Mouse (Mus musculus): Measurements from ENCODE around the gene Sik3. TPM values are rescaled to one million over a fixed set of nuclear protein-coding genes. Genes with fewer than 3 reads are reported as not detected.

The Sik3 gene
- polyA plus RNA-seq, 1 experiment: 16.1 TPM

DNA sequence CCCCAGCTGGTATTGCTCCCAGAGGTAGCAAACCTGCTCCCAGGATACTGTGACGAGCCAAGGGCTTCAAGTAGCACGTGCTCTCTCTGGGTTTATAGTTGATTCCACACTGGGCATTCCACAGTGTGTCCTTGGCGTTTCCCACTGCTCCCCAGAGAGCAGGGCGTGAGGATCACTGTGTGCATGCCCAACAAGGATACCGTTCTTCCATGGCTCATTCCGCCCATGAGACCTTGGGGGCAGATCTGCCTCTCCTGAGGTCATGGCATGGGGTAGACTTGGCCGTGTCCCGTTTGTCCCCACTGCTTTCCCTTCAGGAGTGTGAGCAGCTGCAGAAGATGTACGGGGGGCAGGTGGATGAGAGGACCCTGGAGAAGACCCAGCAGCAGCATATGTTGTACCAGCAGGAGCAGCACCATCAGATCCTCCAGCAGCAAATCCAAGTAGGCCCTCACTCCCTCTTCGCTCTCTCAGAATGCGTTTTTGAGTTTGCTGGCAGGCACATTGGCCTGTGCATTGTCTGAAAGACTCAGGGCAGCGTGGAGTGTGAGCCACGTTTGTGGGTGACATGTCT, 195.9 kb downstream of the Sik3 start:
- Histone ChIP-seq H3K4me1 (ENCODE audit: control insufficient read depth, insufficient read depth, insufficient read length, low read length) (0 out of 2 replicates have a peak, but pooled peaks cover 4% of the 10 kb centered on the region), H3K4me3 (ENCODE audit: insufficient read depth, low read depth, low read length) (no peak overlapping the region), H3K27ac (replicated peaks; ENCODE audit: low read depth, low read length) (no peak overlapping the region)

DNA sequence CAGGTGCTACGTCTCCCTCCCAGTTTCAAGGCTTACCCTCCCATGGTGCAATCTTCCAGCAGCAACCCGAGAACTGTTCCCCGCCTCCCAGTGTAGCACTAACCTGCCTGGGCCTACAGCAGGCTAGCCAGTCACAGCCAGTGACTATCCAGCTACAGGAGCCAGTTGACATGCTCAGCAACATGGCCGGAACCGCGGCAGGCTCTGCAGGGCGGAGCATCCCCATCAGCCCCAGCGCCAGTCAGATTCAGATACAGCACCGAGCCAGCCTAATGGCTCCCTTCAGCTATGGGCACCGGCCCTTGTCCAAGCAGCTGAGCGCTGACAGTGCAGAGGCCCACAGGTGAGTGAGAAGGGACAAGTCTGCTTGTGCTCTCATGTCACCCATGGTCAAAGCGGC, 197.9 kb downstream of the Sik3 start:
- H3K27ac ChIP-seq (replicated peaks; ENCODE audit: low read depth, low read length): no peak overlapping the region
- no peak overlapping the region for H3K4me3 ChIP-seq (ENCODE audit: insufficient read depth, low read depth, low read length)
- H3K4me1 ChIP-seq (ENCODE audit: control insufficient read depth, insufficient read depth, insufficient read length, low read length): peaks cover 9% of the 10 kb centered on the region

DNA sequence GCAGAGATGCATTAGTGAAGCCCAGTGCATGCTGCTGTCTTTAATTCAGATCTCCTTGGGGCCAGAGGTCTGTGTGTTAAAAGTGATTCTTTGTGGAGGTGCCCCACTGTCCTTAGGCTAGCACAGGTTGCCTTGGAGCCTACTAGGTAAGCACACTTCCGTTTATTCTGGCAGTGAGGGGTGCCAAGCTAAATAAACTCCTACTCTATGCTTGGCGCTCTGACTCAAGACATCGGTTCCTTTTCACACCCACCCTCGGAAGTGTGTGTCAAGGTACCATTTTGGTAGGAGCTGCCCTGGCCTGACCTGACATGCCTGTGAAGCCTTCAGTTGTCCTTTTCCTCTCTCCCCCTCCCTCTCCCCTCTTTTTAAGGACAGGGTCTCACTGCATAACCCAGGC, 201.7 kb downstream of the Sik3 start:
- peaks cover 11% of the 10 kb centered on the region for H3K4me1 ChIP-seq (ENCODE audit: control insufficient read depth, insufficient read depth, insufficient read length, low read length)
- H3K27ac ChIP-seq (replicated peaks; ENCODE audit: low read depth, low read length): no peak overlapping the region

DNA sequence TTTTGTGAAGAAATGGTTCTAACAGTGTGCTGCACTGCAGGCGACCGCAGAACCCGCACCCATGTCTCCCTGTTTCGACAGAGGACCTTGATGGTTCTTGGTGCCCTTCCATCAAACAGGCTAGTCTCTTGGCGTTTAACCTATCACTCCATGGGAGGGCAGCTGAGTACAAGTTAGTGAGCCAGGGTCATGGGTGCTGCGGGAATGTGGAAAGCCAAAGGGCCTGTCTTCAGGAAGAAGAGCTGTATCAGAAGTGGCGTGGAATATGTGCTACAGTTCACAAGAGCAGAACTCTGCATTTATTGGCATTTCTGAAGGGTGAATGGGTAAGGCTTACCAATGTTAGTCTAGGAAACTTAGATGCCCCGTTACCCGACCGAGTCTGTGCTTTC, 202.3 kb downstream of the Sik3 start:
- Histone ChIP-seq H3K27ac (replicated peaks; ENCODE audit: low read depth, low read length) (no peak overlapping the region), H3K4me3 (ENCODE audit: insufficient read depth, low read depth, low read length) (no peak overlapping the region), H3K4me1 (ENCODE audit: control insufficient read depth, insufficient read depth, insufficient read length, low read length) (peaks cover 11% of the 10 kb centered on the region)

More for the DNA sequence above, 201.7 kb downstream of the Sik3 start:
- H3K4me3 ChIP-seq (ENCODE audit: insufficient read depth, low read depth, low read length): no peak overlapping the region

DNA sequence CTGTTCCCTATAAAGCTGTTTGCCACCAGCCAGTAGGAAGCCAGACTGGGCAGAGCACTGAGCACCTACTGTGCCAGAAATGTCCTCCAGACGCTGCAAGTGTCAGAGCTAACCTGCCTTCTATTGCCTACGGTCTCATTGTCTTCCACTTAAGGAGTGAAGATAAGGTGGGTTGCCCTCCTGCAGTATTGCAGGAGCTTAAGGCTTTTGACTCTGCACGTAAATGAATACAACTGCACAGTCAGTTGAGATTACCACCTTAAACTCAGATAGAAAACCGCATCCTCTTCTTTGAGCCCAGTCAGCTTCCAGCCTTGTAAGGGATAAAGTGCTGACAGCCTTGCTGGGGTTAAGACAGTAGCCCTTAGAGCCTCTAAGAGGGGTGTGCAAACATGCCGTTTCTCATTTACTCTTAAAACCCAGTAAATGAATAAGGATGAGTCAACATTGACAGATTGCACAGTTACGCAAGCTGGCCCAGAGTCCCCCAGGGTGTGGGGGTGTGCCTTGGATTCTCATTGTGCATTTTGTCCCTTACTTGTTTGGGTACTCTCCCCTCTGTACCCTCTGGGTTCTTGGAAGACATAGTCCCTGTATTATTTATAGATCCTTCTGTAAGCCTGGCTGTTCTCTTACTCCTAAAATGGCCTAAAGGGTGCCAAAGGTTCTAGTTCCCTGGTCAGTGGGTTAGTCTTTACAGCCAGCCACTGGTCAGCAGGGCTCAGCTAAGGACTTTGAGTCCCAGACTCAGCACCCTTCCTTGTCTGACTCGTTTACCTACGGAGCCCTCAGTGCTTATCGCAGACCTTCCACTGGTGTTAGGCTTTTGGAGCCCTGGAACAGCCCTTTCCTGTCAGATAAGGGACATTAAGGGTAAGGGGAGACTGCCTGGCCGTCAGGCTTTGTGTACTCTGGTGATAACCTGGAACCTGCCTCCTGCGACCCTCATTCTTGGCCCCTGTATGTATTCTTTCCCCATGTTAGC, 203.0 kb downstream of the Sik3 start:
- Histone ChIP-seq H3K27ac (replicated peaks; ENCODE audit: low read depth, low read length) (no peak overlapping the region; the same call in 1 of the 2 replicates), H3K4me1 (ENCODE audit: control insufficient read depth, insufficient read depth, insufficient read length, low read length) (peaks cover 11% of the 10 kb centered on the region), H3K4me3 (ENCODE audit: insufficient read depth, low read depth, low read length) (no peak overlapping the region)

DNA sequence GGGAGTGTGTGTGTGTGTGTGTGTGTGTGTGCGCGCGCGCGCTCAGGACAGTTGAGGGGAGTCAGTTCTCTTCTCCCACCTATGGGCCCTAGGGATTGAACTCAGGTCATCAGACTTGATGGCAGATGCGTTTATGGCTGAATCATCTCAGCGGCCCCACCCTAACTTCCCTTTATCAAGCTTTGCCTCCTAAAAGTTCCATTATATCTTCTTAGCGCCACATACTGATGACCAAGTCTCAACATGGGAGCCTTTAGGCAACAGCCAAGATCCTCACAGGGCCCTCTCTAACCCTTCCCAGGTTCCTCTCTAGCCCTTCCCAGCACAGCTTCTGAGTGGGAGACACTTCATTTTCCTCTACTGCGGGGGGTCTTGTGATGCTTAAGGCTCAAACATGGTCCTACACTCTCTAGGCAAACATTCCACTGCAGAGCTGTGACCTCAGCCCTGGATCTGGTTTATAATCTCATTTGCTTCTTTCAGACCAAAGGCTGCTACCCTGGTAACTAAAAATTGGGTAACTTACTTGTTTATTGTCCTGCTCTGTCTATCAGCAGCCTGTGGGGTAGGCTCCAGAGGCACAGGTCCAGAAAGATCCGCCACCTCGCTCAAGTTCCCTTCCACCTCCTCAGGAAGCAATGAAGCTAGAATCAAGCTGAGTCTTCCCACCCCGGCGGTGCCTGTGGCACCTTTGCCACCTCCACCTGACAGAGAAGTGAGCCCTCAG, 204.3 kb downstream of the Sik3 start:
- peaks cover 11% of the 10 kb centered on the region for H3K4me1 ChIP-seq (ENCODE audit: control insufficient read depth, insufficient read depth, insufficient read length, low read length)
- H3K4me3 ChIP-seq (ENCODE audit: insufficient read depth, low read depth, low read length): no peak overlapping the region
- H3K27ac ChIP-seq (replicated peaks; ENCODE audit: low read depth, low read length): no peak overlapping the region

DNA sequence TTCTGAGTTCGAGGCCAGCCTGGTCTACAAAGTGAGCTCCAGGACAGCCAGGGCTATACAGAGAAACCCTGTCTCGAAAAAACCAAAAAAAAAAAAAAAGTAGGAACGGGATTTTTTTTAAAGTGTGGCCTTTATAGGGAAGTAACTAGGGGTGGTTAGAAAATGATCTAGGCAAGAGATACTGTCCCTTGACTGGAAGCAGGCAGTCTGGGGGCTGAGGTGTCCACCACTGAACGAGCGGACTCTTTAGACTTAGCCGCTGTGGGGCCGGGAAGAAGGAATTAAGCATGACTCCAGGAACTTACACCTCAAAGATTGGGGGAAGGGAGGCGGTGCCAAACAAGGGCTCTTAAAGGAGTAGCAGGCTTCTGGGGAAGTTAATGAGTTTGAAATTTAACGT, 205.6 kb downstream of the Sik3 start:
- Histone ChIP-seq H3K4me1 (ENCODE audit: control insufficient read depth, insufficient read depth, insufficient read length, low read length) (peaks cover 11% of the 10 kb centered on the region), H3K4me3 (ENCODE audit: insufficient read depth, low read depth, low read length) (no peak overlapping the region), H3K27ac (replicated peaks; ENCODE audit: low read depth, low read length) (no peak overlapping the region)

DNA sequence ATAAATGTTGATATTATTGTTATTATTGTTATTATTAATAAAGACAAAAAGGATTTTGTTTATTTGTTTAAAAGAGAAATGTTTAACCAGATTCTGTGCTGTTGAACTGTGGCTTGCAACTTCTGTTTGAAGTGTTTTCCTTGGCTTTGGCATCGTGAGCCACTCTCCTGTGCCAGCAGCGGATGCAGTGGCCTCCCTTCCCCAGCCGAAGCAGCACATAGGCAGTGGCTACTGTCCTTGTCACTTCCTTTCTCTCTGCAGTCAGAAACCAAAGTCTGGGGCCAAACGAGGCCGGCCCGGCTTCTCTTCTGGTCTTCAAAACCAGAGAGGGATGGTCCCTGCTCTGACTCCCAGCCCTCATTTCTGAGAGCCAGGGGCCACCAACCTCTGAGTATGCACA, 210.5 kb downstream of the Sik3 start:
- Histone ChIP-seq H3K4me1 (ENCODE audit: control insufficient read depth, insufficient read depth, insufficient read length, low read length) (no peaks in the 10 kb centered on the region), H3K4me3 (ENCODE audit: insufficient read depth, low read depth, low read length) (no peak overlapping the region), H3K27ac (replicated peaks; ENCODE audit: low read depth, low read length) (no peak overlapping the region)

DNA sequence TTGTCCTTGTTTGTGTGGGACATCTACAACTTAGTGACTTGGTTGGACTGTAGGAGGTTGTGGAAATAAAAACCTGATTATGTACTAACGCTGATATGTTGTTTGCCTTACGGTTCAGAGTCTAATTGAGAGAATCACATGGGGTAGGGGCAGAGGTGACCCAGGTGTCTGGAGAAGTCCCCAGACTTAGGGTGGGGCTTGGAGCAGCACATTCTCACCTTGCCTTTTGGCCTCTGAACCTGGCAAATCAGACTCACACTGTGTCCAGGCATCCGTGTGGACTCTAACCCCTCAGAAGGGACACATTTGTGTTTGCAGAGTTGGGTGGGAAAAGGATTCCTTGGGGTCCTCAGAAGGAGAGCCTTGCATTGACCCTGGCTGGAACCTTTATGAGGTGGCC, 211.5 kb downstream of the Sik3 start:
- H3K4me3 ChIP-seq (ENCODE audit: insufficient read depth, low read depth, low read length): no peak overlapping the region
- H3K4me1 ChIP-seq (ENCODE audit: control insufficient read depth, insufficient read depth, insufficient read length, low read length): no peaks in the 10 kb centered on the region
- H3K27ac ChIP-seq (replicated peaks; ENCODE audit: low read depth, low read length): no peak overlapping the region

DNA sequence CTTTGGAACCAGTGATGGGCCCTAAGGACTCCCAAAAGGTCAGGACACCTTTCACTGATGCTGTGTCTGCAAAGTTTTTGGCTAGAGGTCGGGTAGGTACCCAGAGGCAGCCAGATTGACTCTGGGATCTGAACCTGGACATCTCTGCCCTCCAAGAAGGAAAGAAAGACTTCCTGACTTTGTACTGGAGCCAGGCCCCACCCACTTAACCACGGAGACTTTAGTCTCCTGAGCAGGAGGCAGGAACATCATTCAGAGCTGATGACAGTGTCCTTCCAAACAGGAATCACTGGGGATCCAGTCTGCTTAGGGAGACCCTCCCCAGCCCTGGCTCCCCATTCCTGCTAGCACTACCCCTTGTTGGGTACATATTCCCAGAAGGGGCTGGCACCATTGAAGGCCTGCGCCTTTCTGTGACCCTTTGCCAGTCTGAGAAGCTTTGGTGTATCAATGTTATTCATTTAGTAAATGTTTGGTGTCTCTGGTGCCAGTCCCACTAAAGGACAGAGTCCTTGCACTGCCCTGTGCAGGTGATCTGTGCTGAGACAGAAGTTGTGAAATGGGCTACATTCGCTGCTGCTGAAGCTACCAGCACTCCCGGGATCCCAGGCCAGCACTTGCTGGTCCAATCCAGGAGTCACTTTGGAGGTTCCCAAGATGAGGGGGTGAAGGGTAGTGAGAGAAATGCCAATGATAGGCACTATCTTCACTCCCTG, 212.5 kb downstream of the Sik3 start:
- Histone ChIP-seq H3K27ac (replicated peaks; ENCODE audit: low read depth, low read length) (no peak overlapping the region), H3K4me1 (ENCODE audit: control insufficient read depth, insufficient read depth, insufficient read length, low read length) (no peaks in the 10 kb centered on the region), H3K4me3 (ENCODE audit: insufficient read depth, low read depth, low read length) (no peak overlapping the region)

DNA sequence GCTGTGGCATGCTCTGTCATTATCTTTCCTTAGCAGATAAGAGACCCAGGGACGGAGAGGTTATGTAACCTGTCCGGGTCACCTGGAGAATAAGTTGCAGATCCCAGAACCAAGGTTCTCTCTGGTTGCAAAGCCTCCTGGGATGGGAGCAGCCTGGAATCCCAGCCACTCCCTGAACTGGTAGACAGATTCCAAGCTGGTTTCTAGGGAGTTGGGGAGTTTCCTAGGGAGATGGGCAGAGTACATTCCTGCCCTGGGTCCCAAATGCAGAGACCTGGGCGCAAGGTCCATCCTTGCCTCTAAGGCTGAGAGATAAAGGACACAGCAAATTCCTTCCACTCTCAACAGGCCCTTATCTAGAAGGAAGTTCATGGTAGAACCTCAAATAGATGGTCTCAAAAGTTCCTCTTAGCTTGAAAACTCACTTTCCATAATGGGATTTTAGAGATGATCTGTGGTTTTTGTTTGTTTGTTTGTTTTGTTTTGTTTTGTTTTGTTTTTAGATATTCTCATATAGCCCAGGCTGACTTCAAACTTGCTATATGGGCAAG, 214.5 kb downstream of the Sik3 start:
- H3K4me3 ChIP-seq (ENCODE audit: insufficient read depth, low read depth, low read length): no peak overlapping the region
- H3K4me1 ChIP-seq (ENCODE audit: control insufficient read depth, insufficient read depth, insufficient read length, low read length): no peaks in the 10 kb centered on the region
- H3K27ac ChIP-seq (replicated peaks; ENCODE audit: low read depth, low read length): no peak overlapping the region

DNA sequence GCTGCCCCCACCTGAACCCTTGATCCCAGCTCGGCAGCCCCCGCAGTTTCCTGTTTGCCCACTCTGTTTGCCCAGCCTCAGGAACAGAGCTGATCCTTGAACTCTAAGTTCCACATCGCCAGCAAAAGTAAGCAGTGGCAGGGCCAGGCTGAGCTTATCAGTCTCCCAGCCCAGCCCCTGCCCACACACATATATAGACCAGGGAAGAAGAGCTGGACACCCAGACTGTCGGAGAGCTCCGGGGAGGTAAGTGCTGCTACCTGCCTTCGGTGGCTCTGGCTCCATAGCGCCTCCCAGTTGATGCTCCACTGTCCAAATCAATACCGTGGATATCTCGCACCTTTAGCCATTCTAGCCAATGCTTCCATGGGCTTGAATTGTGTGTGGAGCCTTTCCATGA, 215.9 kb downstream of the Sik3 start, which contains the start of gene Apoa1:
Apoa1 (plus strand) TSS at position 90 of the 400 bp plus-strand sequence.
- Histone ChIP-seq H3K4me1 (ENCODE audit: control insufficient read depth, insufficient read depth, insufficient read length, low read length) (no peaks in the 10 kb centered on the region), H3K27ac (replicated peaks; ENCODE audit: low read depth, low read length) (no peak within 1 kb of the TSS), H3K4me3 (ENCODE audit: insufficient read depth, low read depth, low read length) (no peak within 1 kb of the TSS)

DNA sequence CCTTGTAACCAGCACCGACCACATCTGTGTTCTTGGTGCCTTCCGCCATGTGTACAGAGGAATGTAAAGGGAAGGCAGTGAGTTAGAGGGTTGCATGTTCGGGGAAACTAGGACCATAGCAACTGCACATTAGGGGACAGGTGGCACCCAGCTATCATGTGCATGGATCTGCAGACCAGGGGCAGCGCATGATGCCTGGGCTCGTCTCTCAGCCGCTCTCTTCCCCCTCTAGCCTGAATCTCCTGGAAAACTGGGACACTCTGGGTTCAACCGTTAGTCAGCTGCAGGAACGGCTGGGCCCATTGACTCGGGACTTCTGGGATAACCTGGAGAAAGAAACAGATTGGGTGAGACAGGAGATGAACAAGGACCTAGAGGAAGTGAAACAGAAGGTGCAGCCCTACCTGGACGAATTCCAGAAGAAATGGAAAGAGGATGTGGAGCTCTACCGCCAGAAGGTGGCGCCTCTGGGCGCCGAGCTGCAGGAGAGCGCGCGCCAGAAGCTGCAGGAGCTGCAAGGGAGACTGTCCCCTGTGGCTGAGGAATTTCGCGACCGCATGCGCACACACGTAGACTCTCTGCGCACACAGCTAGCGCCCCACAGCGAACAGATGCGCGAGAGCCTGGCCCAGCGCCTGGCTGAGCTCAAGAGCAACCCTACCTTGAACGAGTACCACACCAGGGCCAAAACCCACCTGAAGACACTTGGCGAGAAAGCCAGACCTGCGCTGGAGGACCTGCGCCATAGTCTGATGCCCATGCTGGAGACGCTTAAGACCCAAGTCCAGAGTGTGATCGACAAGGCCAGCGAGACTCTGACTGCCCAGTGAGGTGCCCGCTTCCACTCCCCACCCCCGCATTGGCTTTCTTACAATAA, 217.2 kb downstream of the Sik3 start:
- H3K4me1 ChIP-seq (ENCODE audit: control insufficient read depth, insufficient read depth, insufficient read length, low read length): 0 out of 2 replicates have a peak, but pooled peaks cover 2% of the 10 kb centered on the region
- H3K4me3 ChIP-seq (ENCODE audit: insufficient read depth, low read depth, low read length): peak overlapping the region; percentile 42
- no peak overlapping the region for H3K27ac ChIP-seq (replicated peaks; ENCODE audit: low read depth, low read length)
